Mouse (Mus musculus) CH12F3 (cell line): Measurements from ENCODE around the gene Dach1.

Experiments
- in situ Hi-C: fragments of 300-500 bp; cut with MboI; formaldehyde crosslinking; loops from 2 replicates; pipeline ENCODE4 v1.14.3; 2020; ENCODE audit warnings: low sequenced_read_pairs

The Dach1 gene

DNA sequence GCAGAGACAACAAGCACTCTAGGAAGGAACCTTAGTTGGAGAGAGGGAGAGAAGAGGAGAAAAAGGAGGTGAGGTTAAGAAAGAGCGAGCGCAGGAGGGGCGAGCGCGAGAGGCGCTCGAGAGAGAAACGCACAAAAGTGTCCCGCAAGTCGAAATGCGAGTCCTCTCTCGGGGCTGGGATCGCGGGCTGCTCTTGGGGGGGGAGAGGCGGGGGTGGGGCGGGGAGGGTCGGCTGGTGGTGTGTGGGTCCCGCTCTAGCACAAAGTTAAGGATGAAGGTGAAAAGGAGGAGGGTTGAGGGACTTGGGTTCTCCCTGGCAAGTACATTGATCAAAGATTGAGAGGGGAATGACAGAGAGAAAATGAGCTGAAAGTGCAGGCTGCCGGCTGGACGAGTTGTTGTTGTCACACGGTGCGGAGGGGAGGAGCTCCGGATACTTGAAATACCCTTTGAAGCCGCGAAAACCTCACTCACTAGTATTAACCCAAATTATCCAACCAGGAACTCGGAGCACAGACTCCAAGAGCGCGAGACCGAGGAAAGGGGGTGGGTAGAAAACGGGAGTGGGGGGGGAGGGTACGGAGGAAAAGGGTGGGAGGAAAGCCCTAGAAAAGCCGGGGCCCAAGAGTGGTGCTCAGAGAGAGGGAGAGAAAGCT lies at the start of gene Dach1:
Gene Dach1 (minus strand): TSS at position 345 of the 656 bp plus-strand sequence.
- in situ Hi-C loops = no loop called here

GRCm38 (mm10) chr14:98200089-98200488 lies 30.5 kb upstream of the Dach1 start:
- in situ Hi-C loops = no loop called here

GRCm38 (mm10) chr14:98181545-98181944 lies 12.0 kb upstream of the Dach1 start:
- in situ Hi-C loops = no loop called here

- in situ Hi-C loops = no loop called here
These were observed 4.3 kb upstream of the Dach1 start for GRCm38 (mm10) chr14:98173831-98174230.

- in situ Hi-C loops = no loop called here
These were observed 2.9 kb upstream of the Dach1 start for GRCm38 (mm10) chr14:98172394-98172905.

- in situ Hi-C loops = no loop called here
These were observed 2.3 kb upstream of the Dach1 start for GRCm38 (mm10) chr14:98171861-98172260.

- in situ Hi-C loops = no loop called here
These were observed 610 bp downstream of the Dach1 start for GRCm38 (mm10) chr14:98168908-98169401.

- in situ Hi-C loops = no loop called here
These were observed 1.3 kb downstream of the Dach1 start for GRCm38 (mm10) chr14:98168039-98168907.

- in situ Hi-C loops = no loop called here
These were observed 2.2 kb downstream of the Dach1 start for GRCm38 (mm10) chr14:98167186-98168038.

- in situ Hi-C loops = no loop called here
These were observed 3.1 kb downstream of the Dach1 start for GRCm38 (mm10) chr14:98166318-98166976.

DNA sequence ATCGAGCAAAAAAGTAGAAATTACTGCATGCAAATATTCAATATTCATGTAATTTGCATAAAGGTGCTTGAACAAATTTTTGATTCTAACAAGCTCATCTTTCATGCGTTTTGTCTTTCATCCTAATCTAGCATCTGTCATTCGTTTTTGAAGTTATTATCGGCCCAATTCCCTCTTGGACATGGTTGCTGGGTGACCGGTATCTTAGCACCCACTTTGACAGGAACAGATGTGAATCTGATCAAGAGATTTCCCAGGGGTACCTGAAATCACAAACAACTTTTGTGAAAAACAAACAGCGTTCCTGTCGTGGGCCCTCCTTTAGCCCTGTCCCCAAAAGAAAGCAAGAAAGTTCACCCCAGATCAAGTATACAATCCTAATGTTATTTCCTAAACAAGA lies 12.8 kb downstream of the Dach1 start:
- in situ Hi-C loops = no loop called here

DNA sequence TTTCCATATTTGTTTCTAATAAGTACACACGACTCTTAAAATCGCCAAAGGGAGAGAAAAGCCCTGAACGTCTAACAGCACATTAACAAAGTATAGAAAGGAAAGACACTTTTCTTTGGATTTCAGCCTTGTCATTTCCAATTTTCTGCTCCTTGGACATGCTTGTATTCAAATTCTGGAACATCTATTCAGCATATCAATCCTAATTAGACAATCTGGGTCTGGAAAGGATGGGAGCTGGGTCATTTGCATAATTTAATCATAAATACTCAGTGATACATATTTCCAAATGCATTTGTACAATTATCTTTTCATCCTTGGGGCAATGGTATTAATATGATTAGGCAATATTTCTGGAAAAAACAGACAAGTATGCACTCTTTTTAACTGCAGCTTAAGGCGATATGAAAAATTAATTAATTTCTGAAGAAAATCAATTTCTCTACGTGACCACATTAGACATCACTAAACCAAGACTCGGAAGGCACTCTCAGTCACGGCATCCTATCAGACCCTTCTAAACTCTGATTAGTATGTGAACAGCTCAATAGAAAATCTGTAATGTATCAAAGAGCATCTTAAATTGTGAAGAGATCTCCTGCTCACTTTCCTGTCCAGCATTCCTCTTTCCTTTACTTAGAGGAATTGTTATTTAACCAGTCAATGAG lies 13.7 kb downstream of the Dach1 start:
- in situ Hi-C loops = no loop called here

GRCm38 (mm10) chr14:98154832-98155422 lies 14.6 kb downstream of the Dach1 start:
- in situ Hi-C loops = no loop called here

DNA sequence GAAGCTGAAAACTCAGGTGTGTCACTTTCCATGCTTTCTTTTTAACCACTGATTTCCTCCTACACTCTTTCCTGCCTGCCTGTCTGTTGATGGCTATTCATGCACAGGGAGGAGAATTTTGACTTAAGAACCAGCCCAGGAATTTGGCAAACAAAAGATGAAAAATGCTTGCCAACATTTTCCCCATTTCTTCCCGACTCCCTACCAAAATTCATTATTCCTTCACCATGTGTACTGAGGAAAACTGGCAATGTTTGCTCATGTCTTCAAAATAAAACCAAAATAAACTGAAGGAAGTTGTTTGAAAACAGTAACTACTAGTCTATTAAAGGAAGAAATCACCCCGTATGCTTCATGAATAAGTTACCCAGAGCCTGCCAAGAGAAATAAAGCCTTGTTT lies 27.8 kb downstream of the Dach1 start:
- in situ Hi-C loops = no loop called here

GRCm38 (mm10) chr14:98138873-98139665 lies 30.5 kb downstream of the Dach1 start:
- in situ Hi-C loops = no loop called here

DNA sequence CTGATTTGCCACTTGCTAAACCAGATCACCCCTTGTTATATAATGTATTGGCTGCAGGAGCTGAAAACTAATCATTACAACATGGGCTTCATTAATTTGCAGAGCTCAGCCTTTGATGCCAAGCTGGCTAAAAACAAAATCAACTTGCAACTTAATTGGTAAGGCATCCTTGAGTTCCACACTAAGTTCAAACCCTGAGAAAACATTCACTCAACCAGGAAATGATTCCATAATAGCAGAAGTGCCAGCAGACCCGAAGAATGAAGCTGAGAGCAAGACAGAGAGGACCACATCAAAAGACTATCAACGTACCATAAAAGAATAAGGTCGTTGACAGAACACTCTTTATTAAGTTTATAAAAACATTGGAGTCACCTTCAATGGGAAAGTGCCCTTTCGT lies 35.0 kb downstream of the Dach1 start:
- in situ Hi-C loops = no loop called here

GRCm38 (mm10) chr14:98123032-98123431 lies 46.5 kb downstream of the Dach1 start:
- in situ Hi-C loops = no loop called here

DNA sequence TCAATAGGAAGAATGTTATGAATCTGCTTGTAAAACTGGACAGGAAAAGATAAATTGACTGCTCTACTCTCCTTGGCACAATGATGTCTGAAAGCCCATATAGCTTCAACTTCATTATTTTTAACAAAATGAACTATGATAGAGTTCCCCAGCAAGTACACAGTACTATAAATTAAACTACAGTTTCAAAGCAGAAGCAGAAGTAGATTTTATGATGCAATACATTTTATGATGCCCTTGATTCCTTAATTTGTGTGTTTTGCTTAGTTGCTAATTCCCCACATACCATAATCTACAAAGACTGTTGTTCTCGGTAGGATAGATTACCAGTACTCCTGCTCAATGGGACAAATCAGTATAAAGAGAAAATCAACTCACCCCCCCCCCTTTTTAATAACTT lies 52.9 kb downstream of the Dach1 start:
- in situ Hi-C loops = no loop called here

GRCm38 (mm10) chr14:98113106-98113505 lies 56.5 kb downstream of the Dach1 start:
- in situ Hi-C loops = no loop called here
